Mouse (Mus musculus) ovary, adult 18-20 months (tissue): Measurements from ENCODE around the gene Rab3c.

Source experiments
- DNase-seq: peaks from one replicate; pipeline ENCODE4 v3.0.0; 2022; ENCODE audit warnings: low spot score, mixed read lengths

Gene Rab3c

GRCm38 (mm10) chr13:110184963-110185685 lies 95.7 kb downstream of the Rab3c start:
- no peak for DNase-seq

DNA sequence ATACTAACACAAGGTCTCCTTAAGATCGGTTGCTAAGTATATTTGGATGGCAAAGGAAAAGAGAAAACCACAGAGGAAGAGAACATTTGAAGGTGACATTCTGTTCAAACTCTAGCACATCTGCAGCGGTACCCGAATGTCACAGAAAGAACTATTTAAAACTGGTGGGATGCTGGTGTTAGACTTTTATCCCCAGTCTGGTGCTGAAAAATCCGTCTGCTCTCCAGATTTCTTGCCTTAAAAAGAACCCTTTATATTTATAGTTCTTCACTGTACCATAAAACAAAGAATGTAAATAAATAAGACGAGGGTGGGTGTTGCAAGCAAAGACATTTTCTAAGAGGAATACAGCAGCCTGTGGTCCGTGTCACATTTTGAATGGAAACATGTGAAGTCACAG lies 105.1 kb downstream of the Rab3c start:
- no peak for DNase-seq

GRCm38 (mm10) chr13:110169669-110170068 lies 111.1 kb downstream of the Rab3c start:
- DNase-seq = no peak

DNA sequence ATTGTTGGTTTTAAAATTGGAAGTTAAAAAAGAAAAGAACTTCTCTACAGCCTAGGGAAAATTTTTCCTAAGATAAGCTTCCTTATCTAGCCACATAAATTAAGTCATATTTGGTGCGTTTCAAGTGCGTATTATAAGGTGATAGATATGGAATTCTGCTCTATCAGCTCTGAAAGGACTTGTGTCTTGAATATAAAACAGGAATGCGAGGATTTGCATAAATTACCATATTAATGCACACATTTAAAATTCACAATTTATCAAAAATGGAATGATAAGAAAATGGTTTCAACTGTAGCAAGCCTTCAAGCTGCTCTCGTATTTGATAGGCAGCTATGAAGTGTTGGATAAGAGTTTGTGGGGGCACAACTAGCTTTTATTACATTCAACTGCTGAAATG lies 111.6 kb downstream of the Rab3c start:
- no peak for DNase-seq

GRCm38 (mm10) chr13:110168570-110168969 lies 112.2 kb downstream of the Rab3c start:
- no peak for DNase-seq

- no peak for DNase-seq
Observed at GRCm38 (mm10) chr13:110166622-110167330, 114.0 kb downstream of the Rab3c start.

DNA sequence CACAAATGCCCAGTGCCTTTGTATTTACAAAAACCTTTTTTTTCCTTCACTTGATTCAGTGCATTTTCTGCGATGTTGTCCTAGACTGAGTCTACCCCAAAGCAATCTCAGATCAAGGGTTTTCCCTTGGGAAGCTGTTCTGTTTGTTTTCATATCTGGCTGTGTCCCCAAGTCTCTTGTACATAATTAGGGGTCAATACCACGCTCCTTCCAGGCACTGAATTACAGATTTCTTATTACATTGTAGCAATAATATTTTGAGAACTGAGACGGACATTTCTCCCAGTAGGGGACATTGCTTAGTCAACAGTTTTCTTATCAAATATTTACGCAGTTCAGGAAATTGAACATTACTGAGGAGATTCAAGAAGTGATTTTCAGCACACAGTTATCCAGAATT lies 120.8 kb downstream of the Rab3c start:
- DNase-seq = no peak

DNA sequence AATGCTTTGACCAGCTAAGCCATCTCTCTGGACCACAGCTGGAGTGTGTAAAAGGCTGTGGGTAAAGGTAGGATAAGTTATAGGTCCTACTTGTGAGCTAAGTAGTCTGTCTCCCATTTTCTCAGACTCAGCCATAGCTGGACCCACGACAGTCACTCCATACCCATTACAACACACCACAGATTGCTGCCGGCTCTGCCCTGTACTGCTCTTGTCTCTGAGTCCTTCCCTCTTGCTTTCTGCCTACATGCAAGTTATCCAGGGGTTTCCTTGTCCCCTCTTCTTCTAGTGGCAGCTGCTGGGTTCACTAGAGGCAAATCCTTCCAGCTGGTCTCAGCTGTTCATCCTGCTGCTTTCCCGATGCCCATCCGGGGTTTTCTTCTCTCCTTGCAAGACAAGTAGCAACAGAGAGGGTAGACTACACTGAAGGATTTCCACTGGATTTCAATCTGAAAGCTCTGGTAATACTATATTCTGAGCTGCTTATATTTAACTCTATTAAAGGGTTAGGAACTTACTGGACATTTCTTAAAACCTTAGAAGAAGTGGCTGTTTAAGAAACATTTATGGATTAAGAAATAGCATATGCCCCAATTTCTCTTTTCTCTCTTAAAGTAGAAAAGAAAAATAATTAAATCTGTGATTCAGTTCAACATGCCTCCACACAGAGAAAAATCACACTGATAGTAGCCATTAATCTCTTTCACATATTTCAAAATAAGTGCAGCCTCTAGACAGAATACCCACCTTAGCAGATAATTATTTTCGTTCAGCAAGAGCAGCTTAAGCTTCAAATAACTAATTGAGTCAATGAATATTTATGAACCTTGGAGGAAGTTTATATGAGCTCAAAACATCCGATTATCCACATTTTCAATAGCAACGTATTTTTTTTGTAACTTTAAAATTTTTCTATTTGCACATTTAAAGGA lies 121.9 kb downstream of the Rab3c start:
- no peak for DNase-seq

DNA sequence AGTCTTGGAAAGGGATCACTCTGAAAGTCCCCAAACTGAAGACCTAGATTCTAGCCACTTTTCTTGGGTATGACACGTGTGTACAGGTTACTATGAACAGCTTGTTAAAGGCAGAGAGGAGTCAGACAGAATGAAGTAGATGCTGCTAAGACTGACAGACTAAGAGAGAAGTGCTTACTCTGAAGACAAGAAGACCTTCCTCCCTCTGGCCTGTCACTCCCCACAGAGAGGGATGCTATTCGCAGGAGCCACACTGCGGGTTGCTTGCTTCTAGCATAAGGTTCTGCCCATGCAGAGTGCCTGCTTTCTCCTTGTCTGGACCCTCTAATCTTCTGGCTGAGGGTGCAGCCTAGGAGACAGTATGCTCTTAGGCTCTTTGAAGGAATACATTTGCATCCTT lies 135.3 kb downstream of the Rab3c start:
- no peak for DNase-seq

DNA sequence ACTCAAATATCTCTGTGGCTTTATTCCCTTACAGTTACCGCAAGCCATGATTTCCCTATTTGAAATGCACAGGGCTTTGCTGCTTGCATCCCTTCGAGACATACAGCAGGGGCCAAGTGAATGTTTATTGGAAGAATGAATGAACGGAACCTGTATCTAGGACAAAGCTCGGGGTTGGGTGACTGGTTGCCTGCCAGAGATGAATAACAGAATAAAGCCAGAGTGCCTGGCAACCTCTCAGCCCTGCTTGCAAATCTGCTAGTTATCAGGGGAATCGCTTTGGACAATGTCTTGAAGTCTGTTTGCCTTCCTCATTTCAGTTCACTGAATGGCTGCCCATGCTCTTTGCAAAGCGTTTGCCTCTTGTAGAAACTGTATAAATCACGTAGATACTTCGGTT lies 135.8 kb downstream of the Rab3c start:
- DNase-seq = no peak

DNA sequence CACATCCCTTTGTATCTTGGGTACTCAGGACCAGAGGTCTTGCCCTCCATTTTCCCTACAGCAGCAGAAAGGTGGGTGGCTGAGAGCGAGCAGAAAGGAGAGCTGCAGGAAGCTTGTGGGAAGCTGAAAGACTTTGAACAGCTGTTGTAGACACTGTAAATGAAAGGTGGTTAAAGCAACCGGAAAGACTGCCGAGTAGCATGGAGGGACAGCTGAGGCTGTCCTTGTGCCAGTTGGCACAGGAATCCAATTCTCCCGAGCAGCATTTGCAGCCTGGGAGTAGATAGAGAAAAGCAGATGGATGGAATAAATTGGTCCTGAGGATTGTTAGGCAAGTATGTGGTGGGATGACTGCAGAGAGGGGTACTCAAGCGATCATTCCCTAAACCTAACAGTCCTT lies 141.5 kb downstream of the Rab3c start:
- no peak for DNase-seq

DNA sequence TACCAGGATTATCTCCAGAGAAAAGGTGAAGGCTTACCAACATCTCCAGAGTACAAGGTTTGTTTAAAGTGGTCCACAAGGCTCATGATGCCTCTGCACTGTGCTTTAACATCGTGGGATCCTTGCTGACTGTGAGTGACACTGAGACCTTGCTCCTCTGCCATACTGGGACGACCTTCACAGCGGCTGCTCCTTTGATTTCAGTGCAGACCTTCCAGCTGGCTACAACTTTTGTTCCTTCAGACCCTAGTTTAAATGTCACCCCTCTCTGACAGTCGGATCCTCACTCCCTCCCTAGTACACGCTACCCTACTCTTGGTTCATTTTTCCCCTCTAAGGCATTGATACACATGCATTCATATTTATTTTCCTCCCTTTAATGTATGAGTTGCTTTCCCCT lies 142.2 kb downstream of the Rab3c start:
- no peak for DNase-seq

GRCm38 (mm10) chr13:110127613-110128258 lies 153.1 kb downstream of the Rab3c start:
- DNase-seq = no peak

DNA sequence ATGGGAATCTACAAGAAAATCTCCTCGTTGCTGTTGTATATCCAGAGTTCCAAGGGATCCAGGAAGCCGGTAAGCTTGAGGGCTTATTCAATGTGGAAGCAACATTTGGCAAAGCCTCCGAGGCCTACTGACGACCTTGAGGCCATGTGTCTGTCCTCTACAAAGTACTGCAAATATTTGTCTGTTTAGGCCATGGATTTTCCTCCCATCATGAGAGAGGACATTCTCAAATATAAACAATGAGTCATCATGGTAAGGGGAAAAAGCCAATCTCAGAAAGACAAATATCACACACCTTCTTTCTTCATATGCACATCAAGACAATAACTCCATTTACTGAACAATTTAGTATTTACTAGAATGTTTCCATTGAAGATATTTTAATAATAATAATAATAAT lies 158.0 kb downstream of the Rab3c start:
- DNase-seq = no peak

DNA sequence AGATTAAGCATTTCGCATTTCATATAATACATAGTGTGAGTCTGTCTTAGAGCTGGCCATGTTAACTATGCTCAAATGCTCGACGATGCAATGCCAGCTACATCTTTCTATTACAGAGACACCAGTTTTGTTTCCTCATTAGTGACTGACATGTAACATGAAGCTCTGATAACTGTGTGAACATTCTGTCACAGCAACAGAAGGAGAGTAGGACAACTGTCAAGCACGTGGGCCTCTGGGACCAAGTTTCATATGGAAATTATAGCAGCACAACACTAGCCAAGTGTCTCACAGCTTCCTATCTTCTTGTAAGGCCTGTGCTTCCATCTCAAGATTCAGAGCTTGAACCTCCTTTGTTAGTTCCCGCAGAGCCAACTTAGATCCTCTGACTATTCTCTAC lies 163.9 kb downstream of the Rab3c start:
- DNase-seq = no peak

GRCm38 (mm10) chr13:110116316-110116715 lies 164.5 kb downstream of the Rab3c start:
- DNase-seq = no peak

GRCm38 (mm10) chr13:110114870-110115645 lies 165.7 kb downstream of the Rab3c start:
- DNase-seq = no peak

DNA sequence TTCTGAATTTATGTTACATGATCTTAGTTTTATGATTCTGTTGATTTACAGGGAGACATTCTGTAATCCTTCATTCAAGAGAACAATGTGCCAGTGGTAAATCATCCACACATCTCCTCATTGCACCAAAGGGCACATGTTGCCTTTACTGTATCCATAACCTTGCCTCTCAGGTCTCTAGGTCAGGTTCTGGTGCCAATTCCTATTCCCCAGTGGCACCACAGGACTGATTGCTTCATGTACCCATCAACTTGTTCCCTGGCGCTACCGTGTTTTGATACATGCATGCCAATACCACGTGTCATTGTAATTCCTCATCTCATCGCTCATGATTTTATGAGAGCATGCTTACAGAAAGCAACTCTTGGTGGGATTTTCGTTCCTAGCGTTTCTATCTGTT lies 167.1 kb downstream of the Rab3c start:
- no peak for DNase-seq

DNA sequence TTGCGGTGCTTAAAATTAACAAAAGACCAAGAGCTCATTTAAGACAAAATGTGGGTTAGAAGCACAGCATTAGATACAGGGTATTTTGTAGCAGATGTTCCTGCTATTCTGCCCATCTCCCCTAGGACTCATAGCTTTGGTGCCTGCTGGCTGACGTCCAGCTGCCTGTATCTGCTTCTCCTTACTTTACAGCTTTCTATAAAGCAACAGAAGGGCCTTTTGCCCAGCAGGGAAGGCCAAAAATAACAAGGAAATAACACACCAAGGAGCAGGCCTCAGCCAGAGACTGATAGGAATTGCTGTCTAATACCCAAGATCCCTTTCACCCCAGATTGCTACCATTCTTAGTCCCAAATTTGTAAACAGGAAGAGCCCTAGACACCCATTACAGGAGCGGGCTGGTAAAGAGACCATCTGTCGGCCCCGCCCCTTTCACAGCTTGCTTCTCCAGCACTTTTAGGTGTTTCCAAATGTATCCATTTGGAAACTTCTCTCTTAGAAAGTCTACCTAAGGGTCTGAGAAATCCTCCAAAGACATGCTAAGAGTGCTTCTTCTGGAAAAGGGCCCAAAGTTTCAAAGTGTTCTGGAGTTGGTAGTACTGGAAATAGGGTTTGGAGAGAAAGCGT lies 183.3 kb downstream of the Rab3c start:
- no peak for DNase-seq

GRCm38 (mm10) chr13:110094998-110095397 lies 185.8 kb downstream of the Rab3c start:
- DNase-seq = no peak
